Mouse (Mus musculus): Measurements from ENCODE around the gene Apba1.

Gene Apba1

DNA sequence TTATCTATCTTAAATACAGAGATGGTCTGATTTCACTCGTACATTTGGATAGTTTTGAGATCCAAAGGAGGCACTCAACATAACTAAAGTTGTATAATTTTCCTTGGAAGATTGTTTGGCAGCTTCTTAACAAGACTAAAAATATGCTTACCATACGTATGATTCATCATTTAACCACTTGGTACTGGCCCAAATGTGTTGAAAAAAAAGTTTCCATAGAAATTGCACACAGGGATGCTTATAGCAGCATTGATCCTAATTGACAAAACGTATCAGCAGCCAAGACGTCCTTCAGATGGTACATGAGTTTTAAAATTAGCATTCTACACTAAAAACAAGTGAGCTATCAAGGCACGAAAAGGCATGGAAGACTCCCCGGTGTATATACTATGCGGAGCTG lies 108.9 kb downstream of the Apba1 start:
- in situ Hi-C loops (cut with MseI, MboI), result loop anchor here in 1 of 2 experiments (25.0 kb wide), 1 partner anchor 395 kb away; no protein-coding TSS in a partner anchor

DNA sequence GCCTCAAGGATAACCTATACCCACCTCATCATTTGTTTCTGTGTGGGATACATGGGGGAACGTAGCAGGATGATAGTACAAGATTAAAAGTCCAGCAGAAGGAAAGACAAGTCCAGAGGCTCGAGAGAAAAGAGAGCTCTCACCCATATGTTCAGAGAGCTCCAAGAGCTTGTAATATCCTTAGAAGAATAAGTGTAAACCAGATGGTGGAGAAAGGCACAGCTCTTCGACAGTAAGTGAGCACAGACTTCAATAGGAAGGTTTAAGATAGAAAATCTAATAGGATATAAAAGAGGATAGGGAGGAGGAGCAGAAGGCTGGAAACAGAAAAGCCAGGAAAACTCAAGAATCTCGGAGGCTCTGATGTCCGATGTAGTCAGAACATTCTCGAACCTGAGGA lies 115.8 kb downstream of the Apba1 start:
- in situ Hi-C loops (cut with MseI, MboI), result loop anchor here in 1 of 2 experiments (25.0 kb wide), 1 partner anchor 388 kb away; no protein-coding TSS in a partner anchor

DNA sequence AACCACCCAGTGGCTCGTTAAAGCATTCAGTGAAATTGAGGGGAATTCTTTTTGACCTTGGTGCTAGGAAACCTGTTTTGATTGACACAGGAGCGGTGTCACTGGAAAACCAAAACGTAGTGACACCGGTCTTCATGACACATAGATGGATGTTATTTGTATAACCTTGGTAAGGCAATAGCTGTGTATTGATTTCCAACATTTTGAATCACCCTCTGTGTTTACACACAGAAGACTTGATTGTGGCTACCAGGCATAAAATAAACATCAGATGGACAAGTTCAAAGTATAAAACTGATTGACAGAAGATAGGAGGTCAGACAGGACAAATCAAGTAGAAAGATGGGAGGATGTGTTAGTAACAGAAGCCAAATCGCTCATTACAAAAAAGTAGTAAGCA lies 117.1 kb downstream of the Apba1 start:
- in situ Hi-C loops (cut with MseI, MboI), result no loop called here

DNA sequence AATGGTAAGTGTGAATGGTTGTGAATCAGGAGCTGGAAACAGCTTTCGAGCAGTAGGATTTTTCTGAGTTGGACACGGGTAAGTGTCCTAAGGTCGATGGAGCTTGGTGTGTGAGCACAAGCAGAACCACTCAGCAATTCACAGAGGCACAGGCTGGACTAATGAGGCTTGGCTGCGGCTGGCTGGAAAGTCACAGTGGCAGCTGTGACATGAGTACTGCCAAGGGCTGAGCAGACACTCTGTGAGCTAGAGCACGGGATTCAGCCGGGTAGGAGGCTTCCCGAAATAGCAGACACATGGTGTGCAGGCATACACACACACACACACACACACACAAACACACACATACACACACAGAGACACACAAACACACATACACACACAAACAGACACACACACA lies 121.2 kb downstream of the Apba1 start:
- in situ Hi-C loops (cut with MseI, MboI), result no loop called here

DNA sequence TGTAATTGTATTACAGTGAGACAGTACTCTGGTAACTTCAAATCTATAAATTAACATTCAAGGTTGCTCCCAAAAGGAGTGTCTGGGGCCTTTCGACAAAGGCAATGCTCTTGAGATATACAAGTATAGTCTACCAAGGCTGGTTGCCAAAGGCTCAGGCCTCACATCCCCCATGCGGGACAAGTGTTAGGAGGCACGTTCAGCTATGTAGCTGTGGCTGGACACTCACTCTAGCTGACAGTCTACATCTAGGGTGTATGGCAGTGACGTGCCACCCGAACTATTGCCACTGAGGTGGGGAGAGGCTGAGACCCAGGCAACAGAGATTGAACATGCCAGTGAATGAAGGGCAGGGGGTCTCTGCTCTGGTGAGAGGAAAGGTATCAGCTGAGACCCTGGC lies 127.5 kb downstream of the Apba1 start:
- in situ Hi-C loops (cut with MseI, MboI), result no loop called here

DNA sequence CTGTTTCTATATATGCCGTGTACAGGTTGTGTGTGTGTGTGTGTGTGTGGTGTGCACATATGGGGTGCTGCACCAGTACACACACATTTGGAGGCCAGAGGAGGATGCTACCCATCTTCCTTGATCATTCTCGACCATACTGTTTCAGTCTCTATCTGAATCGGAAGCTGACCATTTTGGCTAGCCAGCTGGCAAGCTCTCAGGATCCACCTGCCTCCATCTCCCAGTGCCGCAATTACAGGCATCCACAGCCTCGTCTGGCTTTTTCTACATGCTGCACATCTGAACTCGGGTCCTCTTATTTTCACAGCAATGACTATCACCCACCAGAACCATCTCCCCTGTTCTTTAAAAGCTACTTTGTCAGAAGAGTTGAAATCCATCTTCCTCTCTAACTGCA lies 132.7 kb downstream of the Apba1 start:
- in situ Hi-C loops (cut with MseI, MboI), result no loop called here

DNA sequence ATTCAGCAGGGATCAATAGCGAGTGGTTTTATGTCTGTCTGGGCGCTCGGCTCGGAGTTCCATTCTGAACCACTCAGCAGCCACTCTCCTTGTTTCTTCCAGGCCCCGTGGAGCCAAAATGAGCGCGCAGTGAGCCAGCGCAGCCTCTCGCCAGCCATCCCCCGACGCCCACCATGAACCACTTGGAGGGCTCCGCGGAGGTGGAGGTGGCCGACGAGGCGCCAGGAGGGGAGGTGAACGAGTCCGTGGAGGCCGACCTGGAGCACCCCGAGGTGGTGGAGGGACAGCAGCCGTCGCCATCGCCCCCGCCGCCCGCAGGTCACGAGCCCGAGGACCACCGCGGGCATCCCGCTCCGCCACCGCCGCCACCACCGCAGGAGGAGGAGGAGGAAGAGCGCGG lies 133.9 kb downstream of the Apba1 start:
- in situ Hi-C loops (cut with MseI, MboI), result no loop called here

DNA sequence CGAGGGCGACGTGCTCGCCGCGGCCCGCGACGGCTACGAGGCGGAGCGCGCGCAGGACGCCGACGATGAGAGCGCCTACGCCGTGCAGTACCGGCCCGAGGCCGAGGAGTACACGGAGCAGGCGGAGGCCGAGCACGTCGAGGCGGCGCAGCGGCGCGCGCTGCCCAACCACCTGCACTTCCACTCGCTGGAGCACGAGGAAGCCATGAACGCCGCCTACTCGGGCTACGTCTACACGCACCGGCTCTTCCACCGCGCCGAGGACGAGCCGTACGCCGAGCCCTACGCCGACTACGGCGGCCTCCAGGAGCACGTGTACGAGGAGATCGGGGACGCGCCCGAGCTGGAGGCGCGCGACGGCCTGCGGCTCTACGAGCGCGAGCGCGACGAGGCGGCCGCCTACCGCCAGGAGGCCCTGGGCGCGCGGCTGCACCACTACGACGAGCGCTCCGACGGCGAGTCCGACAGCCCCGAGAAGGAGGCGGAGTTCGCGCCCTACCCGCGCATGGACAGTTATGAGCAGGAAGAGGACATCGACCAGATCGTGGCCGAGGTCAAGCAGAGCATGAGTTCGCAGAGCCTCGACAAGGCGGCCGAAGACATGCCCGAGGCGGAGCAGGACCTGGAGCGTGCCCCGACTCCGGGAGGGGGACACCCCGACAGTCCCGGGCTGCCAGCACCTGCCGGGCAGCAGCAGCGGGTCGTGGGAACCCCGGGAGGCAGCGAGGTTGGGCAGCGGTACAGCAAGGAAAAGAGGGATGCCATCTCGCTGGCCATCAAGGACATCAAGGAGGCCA lies 134.6 kb downstream of the Apba1 start:
- in situ Hi-C loops (cut with MseI, MboI), result no loop called here

DNA sequence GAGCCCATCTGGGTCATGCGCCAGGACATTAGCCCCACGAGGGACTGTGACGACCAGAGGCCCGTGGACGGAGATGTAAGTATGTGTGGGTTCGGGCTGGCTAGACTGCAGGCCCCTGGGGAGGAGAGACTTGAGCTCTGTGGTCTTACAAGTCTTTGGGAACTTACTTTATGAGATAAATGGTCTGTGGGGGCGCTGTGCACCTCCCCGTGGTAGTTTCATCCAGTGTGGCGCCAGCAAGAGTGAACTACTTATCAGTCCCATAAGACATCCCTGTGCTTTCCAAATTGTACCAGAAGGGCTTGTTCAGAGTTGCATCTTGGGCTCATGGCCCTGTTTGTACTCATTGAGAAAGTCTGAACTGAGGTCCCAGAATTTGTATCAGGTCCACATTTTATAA lies 135.3 kb downstream of the Apba1 start:
- in situ Hi-C loops (cut with MseI, MboI), result no loop called here

DNA sequence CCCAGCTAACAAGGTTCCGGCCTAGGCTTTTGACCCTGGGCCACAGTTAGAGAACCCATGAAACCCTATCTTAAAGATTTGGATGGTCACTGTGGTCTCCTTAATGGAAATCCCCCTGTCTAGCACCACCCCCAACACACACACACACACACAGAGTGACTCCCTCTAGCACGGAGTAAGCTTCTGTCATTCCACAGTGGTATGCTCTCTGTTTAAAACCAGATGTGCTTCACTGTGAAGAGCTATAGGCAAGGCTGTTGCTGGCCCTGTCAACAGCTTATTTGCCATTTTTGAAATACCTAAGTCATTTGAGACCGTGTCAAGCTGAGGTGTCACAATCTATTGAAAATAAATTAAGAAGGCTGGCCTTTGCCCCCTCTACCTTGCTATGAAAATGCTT lies 136.1 kb downstream of the Apba1 start:
- in situ Hi-C loops (cut with MseI, MboI), result no loop called here

DNA sequence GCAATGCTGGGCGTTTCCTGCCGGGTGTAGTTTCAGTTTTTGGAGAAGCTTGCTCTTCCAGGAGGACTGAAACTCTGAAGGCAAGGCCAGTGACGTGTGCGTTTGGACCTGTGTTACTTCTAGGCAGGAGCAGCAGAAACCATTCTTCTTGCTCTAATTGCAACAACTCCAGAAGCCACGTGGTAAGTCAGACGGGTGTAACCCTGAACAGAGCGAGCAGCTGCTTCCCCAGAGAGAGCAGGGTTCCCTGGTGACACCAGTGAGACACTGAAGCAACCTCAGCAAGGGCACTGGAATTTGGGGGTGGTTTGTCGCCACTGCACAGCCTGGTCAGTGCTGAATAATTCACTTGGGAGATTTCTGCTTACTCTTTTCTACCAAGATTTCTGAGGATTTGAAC lies 138.2 kb downstream of the Apba1 start:
- in situ Hi-C loops (cut with MseI, MboI), result no loop called here

DNA sequence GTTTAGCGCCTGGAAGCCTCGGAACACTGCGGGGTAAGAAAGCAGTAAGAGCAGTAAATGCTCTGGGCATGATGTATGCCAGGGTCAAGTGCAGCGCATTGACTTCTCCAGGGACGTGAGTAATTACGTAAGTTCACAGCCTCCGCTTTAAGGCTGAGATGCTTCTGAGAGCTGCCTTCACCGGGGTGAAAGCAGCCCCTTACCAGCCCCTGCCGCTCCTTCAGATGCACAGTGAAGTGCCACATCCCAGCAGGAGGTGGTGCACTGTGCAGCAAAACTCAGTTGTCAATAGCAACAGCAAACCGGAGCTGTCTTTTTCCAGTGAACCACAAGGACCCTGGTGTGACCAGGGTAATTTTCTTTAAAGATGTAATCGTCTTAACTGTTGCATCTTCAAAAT lies 139.8 kb downstream of the Apba1 start:
- in situ Hi-C loops (cut with MseI, MboI), result no loop called here

DNA sequence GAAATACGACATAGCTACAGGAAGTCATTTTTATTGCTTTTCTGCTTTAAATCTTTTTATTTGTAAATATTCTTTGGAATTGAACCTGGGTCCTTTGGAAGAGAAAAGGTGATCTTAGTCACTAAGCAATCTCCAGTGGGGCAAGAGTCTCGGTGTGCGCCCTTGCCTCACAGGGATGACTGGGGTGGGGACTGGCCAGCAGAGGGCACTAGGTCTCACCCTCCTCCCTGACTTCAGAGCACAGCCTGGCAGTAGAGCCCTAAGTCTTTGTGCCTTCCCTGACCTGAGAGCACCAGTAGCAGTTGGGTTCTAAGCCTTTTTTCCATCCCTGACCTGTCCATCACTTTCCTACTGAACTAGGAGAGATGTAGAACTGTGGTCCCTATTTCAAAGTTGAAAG lies 142.5 kb downstream of the Apba1 start:
- in situ Hi-C loops (cut with MseI, MboI), result no loop called here

DNA sequence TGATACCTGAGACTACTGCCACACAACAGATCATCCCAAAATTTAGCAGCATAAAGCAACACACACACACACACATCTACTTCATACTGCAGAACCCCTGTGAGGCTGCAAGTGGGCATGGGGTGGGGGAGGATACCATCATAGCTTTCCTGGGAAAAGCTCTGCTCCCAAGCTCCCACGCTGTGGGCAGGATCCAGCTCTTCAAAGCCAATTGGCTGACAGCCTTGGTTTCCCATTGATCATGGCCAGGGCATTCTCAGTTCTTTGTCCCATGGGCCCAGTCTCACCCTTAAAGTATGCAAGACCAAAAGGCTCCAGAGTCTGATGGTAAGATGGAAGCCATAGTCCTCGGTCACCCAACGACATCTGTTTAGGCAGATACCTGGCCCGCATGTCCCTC lies 143.1 kb downstream of the Apba1 start:
- in situ Hi-C loops (cut with MseI, MboI), result no loop called here

DNA sequence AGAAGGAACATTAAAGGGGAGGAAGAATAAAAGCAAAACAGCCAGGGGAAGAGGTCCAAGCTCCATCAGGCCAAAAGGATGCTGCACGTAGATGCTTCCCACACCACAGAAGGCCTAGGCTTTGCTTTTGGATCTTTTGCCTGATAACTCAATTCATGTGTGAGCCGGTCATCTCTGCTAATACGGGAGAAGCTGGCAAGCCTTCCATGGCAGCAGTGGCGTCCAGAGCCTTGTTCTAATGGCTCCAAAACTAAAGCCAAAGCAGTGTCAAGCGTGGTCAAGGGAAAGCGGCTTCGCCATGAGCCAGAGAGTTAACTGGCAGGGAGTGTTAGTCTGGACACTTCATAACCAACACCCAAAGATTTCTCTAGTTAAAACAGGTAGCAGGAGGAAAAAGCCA lies 144.4 kb downstream of the Apba1 start:
- in situ Hi-C loops (cut with MseI, MboI), result no loop called here

DNA sequence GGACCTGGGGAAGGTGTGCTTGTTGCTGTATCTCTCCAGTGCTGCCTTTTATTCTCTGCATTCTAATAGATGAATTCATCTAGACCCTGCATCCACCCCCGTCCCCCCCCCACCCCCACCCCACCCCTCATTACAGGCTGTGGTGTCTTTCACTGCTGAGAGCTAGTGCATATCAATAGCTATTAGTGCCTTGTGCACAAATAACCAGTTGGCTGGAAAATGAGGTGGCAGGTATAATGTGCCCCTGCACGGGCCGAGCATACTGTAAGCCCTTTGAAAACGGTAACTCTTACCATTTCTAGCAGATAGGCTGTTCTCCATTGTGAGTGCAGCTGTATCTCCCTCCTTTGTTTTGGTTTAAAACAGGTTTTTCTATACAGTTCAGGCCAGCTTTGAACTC lies 146.2 kb downstream of the Apba1 start:
- in situ Hi-C loops (cut with MseI, MboI), result no loop called here

DNA sequence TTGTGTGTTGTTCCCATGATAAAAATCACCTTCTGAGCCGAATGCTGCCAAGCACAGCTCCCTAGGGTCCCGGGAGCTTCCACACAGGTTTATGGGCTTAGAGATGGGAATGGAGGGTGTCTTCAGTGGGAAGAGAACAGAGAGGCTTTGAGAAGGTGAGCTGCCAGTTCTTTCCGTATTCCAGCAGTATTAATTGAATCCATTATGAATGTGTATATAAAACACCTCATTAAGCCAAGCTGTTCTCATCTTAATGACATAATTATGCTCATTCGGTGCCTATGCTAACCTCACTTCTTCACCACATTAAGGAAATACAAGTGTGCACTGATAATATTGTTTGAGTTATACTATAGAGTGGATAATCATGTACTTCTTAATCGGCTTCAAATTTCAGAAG lies 147.1 kb downstream of the Apba1 start:
- in situ Hi-C loops (cut with MseI, MboI), result no loop called here

DNA sequence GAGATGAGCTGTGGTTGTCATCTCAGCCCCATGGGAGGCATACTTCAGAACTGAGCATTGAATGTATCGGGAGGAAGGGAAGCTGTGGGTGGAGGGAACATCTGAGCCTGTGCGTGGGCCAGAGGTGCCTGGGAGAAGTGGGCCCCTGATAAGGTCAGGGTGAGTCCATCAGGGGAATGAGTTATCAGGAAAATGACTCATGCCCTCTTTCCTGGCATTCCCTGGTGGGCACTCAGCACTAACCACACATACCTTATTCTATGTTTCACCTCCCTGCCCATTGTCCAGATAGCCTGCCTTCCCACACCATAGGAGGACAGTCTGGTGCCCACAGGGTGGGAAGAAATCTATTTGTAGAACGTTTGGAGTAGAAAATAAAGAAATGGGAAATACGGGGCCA lies 151.7 kb downstream of the Apba1 start:
- in situ Hi-C loops (cut with MseI, MboI), result no loop called here

DNA sequence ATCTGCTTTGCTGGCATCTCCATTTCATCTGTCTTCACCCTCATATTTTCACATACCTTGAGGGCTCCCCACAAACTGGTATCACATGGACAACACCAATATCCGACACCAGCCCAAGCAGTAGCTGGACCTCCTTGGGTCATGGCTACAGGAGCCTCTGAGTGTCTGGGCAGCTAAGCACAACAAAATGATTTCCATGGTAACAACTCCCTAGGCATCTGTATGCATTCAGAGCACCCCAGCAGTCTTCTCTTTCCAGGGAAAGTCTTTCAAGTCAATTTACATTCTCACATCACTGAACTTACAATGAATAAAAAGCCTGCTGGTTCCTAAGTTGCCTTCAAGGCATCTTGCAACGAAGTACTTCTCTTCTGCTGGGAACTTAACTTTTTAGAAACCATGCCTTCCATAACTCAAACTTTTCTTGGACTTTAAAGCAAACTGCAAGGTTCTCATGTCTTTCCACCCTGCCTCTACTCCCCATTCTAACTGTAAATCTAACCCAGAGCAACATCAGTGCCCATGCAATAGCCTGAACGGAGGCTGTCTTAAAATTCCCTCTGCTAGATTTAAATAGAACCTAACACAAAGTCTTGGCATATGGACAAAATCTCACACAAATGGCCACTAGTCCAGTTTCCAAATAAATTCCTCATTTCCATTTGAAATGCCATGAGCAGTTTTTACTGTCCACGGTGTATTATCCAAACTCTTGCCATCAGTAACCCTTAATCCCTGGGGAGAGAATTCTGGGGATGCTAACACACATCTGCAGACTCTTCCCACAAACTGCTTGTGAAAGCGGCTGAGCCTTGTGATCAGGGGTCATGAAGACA lies 160.9 kb downstream of the Apba1 start:
- in situ Hi-C loops (cut with MseI, MboI), result loop anchor here in 1 of 2 experiments (5.0 kb wide), 1 partner anchor 33 kb away; no protein-coding TSS in a partner anchor

DNA sequence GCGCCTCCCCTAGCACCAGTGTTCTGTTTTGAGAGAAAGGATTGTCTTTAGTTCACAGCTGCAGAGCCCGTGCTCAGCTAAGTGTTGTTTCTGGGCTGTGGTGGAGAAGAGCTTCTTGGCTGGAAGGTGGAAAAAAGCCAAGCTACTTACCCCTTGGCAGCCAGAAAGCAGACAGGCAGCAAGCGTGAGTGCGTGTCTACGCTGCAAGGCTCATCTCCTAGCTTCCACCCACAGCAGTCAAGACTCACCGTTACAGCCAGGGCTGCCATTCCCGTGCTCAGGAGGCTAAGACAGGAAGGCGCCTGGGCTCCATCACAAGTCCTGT lies 161.5 kb downstream of the Apba1 start:
- in situ Hi-C loops (cut with MseI, MboI), result no loop called here

DNA sequence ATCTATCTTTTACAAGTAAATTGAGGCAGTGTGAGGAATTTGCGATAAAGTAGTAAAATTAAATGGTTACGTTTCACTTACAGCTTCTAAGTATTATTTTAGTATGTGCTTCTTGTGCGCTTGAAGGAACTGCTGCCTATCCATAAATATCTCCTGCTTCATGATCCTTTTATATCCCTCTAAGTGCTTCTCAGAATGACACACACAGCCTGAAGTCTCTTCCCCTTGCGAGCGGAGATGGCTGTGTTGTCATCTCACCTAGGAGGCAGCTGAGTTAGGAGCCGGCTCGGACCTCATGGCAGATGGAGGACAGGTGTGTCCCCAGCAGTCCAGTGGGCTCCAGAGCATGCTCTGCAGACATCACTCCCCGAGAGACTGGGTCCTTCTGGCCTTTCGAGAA lies 163.9 kb downstream of the Apba1 start:
- in situ Hi-C loops (cut with MseI, MboI), result no loop called here

DNA sequence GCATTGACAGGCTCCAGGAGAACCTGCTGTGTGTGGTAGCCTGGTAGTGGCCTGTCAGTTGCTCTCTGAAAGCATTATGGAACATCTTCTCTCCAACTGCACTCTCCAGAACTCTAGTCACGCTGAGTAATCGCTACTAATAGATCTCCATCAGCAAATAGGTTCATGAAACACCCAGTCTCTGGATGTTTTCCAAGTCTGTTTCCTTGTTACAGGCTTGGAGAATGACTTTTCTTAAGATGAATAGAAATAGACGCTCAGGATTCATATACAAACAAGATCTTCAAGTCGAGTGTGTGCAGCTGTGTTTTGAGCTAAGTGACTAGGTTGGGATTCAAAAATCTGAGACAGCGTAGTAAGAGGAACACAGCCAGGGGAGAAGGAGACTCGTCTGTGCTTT lies 165.4 kb downstream of the Apba1 start:
- in situ Hi-C loops (cut with MseI, MboI), result no loop called here

DNA sequence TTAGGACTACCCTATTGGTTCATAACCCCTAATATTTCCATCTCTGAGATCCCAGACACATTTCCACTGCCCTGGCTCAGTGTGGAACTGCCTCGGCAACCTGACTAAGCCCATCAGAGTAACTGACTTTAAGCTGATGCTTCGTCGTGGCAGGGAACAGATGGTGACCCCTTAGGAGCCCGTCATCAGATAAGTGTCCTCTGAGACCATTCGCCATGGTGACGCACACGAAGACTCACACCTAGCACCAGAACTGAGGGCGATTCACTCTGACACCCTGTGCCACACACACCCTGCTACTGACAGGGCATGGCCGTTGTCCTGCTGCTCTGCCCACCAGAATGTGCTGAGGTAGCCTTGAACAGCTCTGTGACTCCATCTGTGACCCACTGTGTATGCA lies 166.1 kb downstream of the Apba1 start:
- in situ Hi-C loops (cut with MseI, MboI), result no loop called here

Data from mouse trophoblast stem cell (cell line).